Mouse (Mus musculus) left cerebral cortex, adult 11 months (tissue): ENCODE measurements around the gene Zfp385b.
A peak's percentile ranks its signal among the peaks of the same experiment; 100 is the strongest.
"Not testable (repeated sequence)": the region's sequence is repeated elsewhere in the genome, so short reads cannot be mapped to it uniquely, and the experiment has no call there.

Experiments used
- DNase-seq: peaks from one replicate; pipeline ENCODE4 v3.0.0; 2022; ENCODE audit warnings: low spot score

Zfp385b gene

GRCm38 (mm10) chr2:77456602-77457001, 362.8 kb downstream of the Zfp385b start:
- DNase-seq = no peak

- DNase-seq = no peak
Measured at GRCm38 (mm10) chr2:77454341-77454937, 365.0 kb downstream of the Zfp385b start.

- DNase-seq = no peak
Measured at GRCm38 (mm10) chr2:77453786-77454185, 365.7 kb downstream of the Zfp385b start.

GRCm38 (mm10) chr2:77450017-77450416, 369.4 kb downstream of the Zfp385b start:
- DNase-seq = not testable (repeated sequence)

GRCm38 (mm10) chr2:77448951-77449480, 370.4 kb downstream of the Zfp385b start:
- DNase-seq = no peak

GRCm38 (mm10) chr2:77444282-77444681, 375.2 kb downstream of the Zfp385b start:
- DNase-seq = no peak

GRCm38 (mm10) chr2:77440591-77440990, 378.8 kb downstream of the Zfp385b start:
- no peak for DNase-seq

- no peak for DNase-seq
Measured at GRCm38 (mm10) chr2:77436241-77436759, 383.1 kb downstream of the Zfp385b start.

GRCm38 (mm10) chr2:77419476-77419875, 400.0 kb downstream of the Zfp385b start:
- no peak for DNase-seq

- no peak for DNase-seq
Measured at GRCm38 (mm10) chr2:77418078-77418477, 401.4 kb downstream of the Zfp385b start.

GRCm38 (mm10) chr2:77412171-77412570, 407.3 kb downstream of the Zfp385b start:
- DNase-seq = no peak

- DNase-seq = no peak
Measured at GRCm38 (mm10) chr2:77411612-77412011, 407.8 kb downstream of the Zfp385b start.

- no peak for DNase-seq
Measured at GRCm38 (mm10) chr2:77409521-77410135, 409.8 kb downstream of the Zfp385b start.

GRCm38 (mm10) chr2:77408972-77409371, 410.5 kb downstream of the Zfp385b start:
- DNase-seq = no peak

GRCm38 (mm10) chr2:77402329-77402728, 417.1 kb downstream of the Zfp385b start:
- no peak for DNase-seq

- DNase-seq = no peak
Measured at GRCm38 (mm10) chr2:77401438-77402235, 417.8 kb downstream of the Zfp385b start.

- no peak for DNase-seq
Measured at GRCm38 (mm10) chr2:77393881-77394280, 425.6 kb downstream of the Zfp385b start.

- DNase-seq = no peak
Measured at GRCm38 (mm10) chr2:77388186-77388585, 431.3 kb downstream of the Zfp385b start.

- peak; percentile 23 for DNase-seq
Measured at GRCm38 (mm10) chr2:77386515-77386914, 432.9 kb downstream of the Zfp385b start.

GRCm38 (mm10) chr2:77382766-77383165, 436.7 kb downstream of the Zfp385b start:
- DNase-seq = no peak

- DNase-seq = no peak
Measured at GRCm38 (mm10) chr2:77379907-77380306, 439.5 kb downstream of the Zfp385b start.

GRCm38 (mm10) chr2:77379332-77379731, 440.1 kb downstream of the Zfp385b start:
- DNase-seq = no peak

- DNase-seq = no peak
Measured at GRCm38 (mm10) chr2:77376823-77377222, 442.6 kb downstream of the Zfp385b start.
